ENCODE assay signal across 15 mouse cellular contexts in the genomic region with DNA sequence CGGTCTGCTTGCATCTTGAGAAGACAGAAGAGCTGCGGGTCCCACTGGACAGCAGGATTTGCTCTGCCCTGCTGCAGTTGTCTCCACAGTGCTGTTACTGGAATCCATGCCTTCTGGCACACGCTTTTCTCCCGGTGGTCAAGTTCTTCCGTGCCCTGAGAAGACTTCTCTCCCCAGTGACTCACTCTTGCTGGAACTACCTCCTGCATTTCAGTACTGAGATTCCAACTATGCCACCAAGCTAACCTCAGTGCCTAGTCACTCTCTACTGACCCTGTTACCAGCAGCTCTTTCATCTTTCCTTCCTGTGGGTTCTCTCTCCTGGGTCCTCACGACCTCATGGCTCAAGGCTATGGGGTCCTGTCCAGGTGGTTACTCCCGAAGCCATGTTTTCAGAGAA. TPM values are rescaled to one million over a fixed set of nuclear protein-coding genes. Genes with fewer than 3 reads are reported as not detected.
DNase-seq lines count a peak whose midpoint lies in the region.
"Had no signal": no experiment of that assay in that cellular context is flagged by ENCODE, and none has a peak within 500 bp of the region (broad histone marks: within the 10 kb centered on the region; RNA-seq: fewer than 3 reads in every experiment).

No protein-coding gene starts in this region.

- intact Hi-C loops in left cerebral cortex, postnatal 4 days (cut with DNase I): no loop called here

- DNase-seq in 3T3-L1 (ENCODE audit: low read depth, low spot score) (peak; percentile 62), adipocyte (ENCODE audit: low spot score) (peak; percentile 12)
- peak; percentile 54 for DNase-seq in Muller cell, postnatal 12 days (ENCODE audit: inconsistent ontology term)
- DNase-seq in yolk sac, embryonic 10.5 days (ENCODE audit: low spot score): no peak
- DNase-seq in left cerebral cortex, postnatal 4 days: no peak
- DNase-seq in ovary, postnatal 14 days (ENCODE audit: low spot score): no peak
- DNase-seq: adrenal gland, adult 8-10 months; adrenal gland, postnatal 25 days; cerebellum, adult 11-12 months; cerebellum, adult 9-10 months; cerebellum, postnatal 14 days; forebrain, postnatal 0 days; gastrocnemius, adult 2 months; gastrocnemius, postnatal 14 days; heart, adult 11 months had no signal

RNA-seq across cellular contexts. Expression of gene Inpp5d, which starts 22.9 kb away (rescaled TPM):
- 10 to 100 TPM; 10.2 to 10.7 TPM for total RNA-seq in left cerebral cortex, postnatal 4 days (2021)

Comparison
In these comparisons a context has a peak if more than half of its experiments do, and no peak if none do; other contexts are left out.
1. DNase-seq: peak in 3T3-L1 (single experiment), Muller cell, postnatal 12 days (single experiment) and adipocyte (single experiment); none in yolk sac, embryonic 10.5 days (single experiment), left cerebral cortex, postnatal 4 days (single experiment) and ovary, postnatal 14 days (single experiment).